Mouse (Mus musculus): ENCODE results near the gene Pecr. TPM values are rescaled to one million over a fixed set of nuclear protein-coding genes. Genes with fewer than 3 reads are reported as not detected.

The Pecr gene
- polyA plus RNA-seq, 1 experiment from 2014 or later, result 14.0 TPM

- Histone ChIP-seq H3K27me3 (ENCODE audit: control insufficient read depth, insufficient read depth, low read length) (no peaks in the 10 kb centered on the region), H3K9me3 (ENCODE audit: control insufficient read depth, low read length) (no peaks in the 10 kb centered on the region), H3K36me3 (ENCODE audit: control insufficient read depth, insufficient read depth, low read length) (no peaks in the 10 kb centered on the region), H3K9ac (ENCODE audit: low read depth, low read length) (no peak overlapping the region), H3K4me2 (replicated peaks; ENCODE audit: low read depth, low read length) (no peak overlapping the region), H3K4me1 (replicated peaks; ENCODE audit: control insufficient read depth, insufficient read depth, low read length) (no peaks in the 10 kb centered on the region), H3K4me3 (ENCODE audit: low read depth, low read length) (no peak overlapping the region), H3K27ac (ENCODE audit: low read depth, low read length) (no peak overlapping the region)
- WGBS, result 45% methylated on average over 2 of the region's 2 CpGs
- DNase-seq (ENCODE audit: low spot score), result no peak
- no peak for ATAC-seq (ENCODE audit: low FRiP score)
Measured at GRCm38 (mm10) chr1:72219116-72219515, 65.0 kb downstream of the Pecr start.

DNA sequence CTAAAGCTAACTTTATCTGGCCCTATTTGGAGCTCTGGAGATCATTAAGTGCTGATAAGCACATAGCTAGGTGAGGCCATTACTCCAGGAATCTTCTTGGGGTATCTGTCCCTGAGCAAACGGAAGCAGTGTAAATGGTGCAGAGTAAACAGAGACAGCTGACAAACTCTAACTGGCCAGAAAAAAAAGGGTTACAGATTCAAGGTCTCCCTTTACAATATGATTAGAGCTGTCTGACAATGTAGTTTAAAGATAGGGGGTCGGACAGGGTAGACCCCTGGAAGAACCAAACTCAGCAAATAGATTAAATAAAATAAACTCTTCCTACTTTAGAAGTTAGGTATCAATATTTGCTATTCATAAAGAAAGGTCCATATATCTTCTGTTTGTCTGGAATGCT is 65.5 kb downstream of the Pecr start:
- H3K4me1 ChIP-seq (replicated peaks; ENCODE audit: control insufficient read depth, insufficient read depth, low read length), result no peaks in the 10 kb centered on the region
- ATAC-seq (ENCODE audit: low FRiP score), result no peak
- no peak overlapping the region for H3K27ac ChIP-seq (ENCODE audit: low read depth, low read length)
- 80% methylated on average over 2 of the region's 2 CpGs for WGBS
- DNase-seq (ENCODE audit: low spot score), result no peak
- no peaks in the 10 kb centered on the region for H3K36me3 ChIP-seq (ENCODE audit: control insufficient read depth, insufficient read depth, low read length)
- H3K27me3 ChIP-seq (ENCODE audit: control insufficient read depth, insufficient read depth, low read length), result no peaks in the 10 kb centered on the region
- no peak overlapping the region for H3K4me3 ChIP-seq (ENCODE audit: low read depth, low read length)
- H3K4me2 ChIP-seq (replicated peaks; ENCODE audit: low read depth, low read length), result no peak overlapping the region
- H3K9ac ChIP-seq (ENCODE audit: low read depth, low read length), result no peak overlapping the region
- no peaks in the 10 kb centered on the region for H3K9me3 ChIP-seq (ENCODE audit: control insufficient read depth, low read length)

DNA sequence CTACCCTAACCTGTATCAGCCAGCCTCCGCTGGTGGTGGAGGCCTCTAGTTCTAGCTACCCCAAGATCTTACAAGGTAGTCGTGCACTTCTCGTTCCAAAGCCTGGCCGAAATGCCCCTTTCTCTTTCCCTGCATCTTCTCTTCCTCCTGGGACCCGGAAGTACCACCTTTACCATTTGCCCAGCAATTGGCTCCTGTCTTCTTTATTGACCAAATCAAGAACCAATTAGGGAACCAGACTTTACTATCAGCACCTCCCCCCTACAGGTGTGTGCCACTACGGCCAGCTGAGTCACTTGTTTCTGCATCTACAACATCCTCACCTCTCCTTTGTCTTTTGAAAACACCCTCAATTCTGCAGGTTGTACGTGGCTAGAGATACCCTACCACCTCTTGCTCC is 67.4 kb downstream of the Pecr start:
- DNase-seq (ENCODE audit: low spot score), result no peak
- no peaks in the 10 kb centered on the region for H3K27me3 ChIP-seq (ENCODE audit: control insufficient read depth, insufficient read depth, low read length)
- no peak overlapping the region for H3K4me3 ChIP-seq (ENCODE audit: low read depth, low read length)
- no peaks in the 10 kb centered on the region for H3K36me3 ChIP-seq (ENCODE audit: control insufficient read depth, insufficient read depth, low read length)
- 78% methylated on average over 7 of the region's 7 CpGs for WGBS
- H3K4me2 ChIP-seq (replicated peaks; ENCODE audit: low read depth, low read length), result no peak overlapping the region
- no peaks in the 10 kb centered on the region for H3K9me3 ChIP-seq (ENCODE audit: control insufficient read depth, low read length)
- H3K27ac ChIP-seq (ENCODE audit: low read depth, low read length), result no peak overlapping the region
- ATAC-seq (ENCODE audit: low FRiP score), result no peak
- no peaks in the 10 kb centered on the region for H3K4me1 ChIP-seq (replicated peaks; ENCODE audit: control insufficient read depth, insufficient read depth, low read length)
- H3K9ac ChIP-seq (ENCODE audit: low read depth, low read length), result no peak overlapping the region

GRCm38 (mm10) chr1:72215174-72215573 is 68.9 kb downstream of the Pecr start:
- ATAC-seq (ENCODE audit: low FRiP score), result no peak
- no peak overlapping the region for H3K9ac ChIP-seq (ENCODE audit: low read depth, low read length)
- 75% methylated on average over 4 of the region's 4 CpGs for WGBS
- no peak overlapping the region for H3K27ac ChIP-seq (ENCODE audit: low read depth, low read length)
- no peak for DNase-seq (ENCODE audit: low spot score)
- no peak overlapping the region for H3K4me3 ChIP-seq (ENCODE audit: low read depth, low read length)
- H3K9me3 ChIP-seq (ENCODE audit: control insufficient read depth, low read length), result no peaks in the 10 kb centered on the region
- H3K27me3 ChIP-seq (ENCODE audit: control insufficient read depth, insufficient read depth, low read length), result peaks cover 7% of the 10 kb centered on the region; the same call in 1 of the 2 replicates
- no peaks in the 10 kb centered on the region for H3K4me1 ChIP-seq (replicated peaks; ENCODE audit: control insufficient read depth, insufficient read depth, low read length)
- H3K36me3 ChIP-seq (ENCODE audit: control insufficient read depth, insufficient read depth, low read length), result no peaks in the 10 kb centered on the region
- no peak overlapping the region for H3K4me2 ChIP-seq (replicated peaks; ENCODE audit: low read depth, low read length)

GRCm38 (mm10) chr1:72214470-72214961 is 69.6 kb downstream of the Pecr start:
- Histone ChIP-seq H3K9ac (ENCODE audit: low read depth, low read length) (no peak overlapping the region), H3K4me1 (replicated peaks; ENCODE audit: control insufficient read depth, insufficient read depth, low read length) (no peaks in the 10 kb centered on the region), H3K36me3 (ENCODE audit: control insufficient read depth, insufficient read depth, low read length) (no peaks in the 10 kb centered on the region), H3K4me3 (ENCODE audit: low read depth, low read length) (no peak overlapping the region), H3K9me3 (ENCODE audit: control insufficient read depth, low read length) (no peaks in the 10 kb centered on the region), H3K27ac (ENCODE audit: low read depth, low read length) (no peak overlapping the region), H3K27me3 (ENCODE audit: control insufficient read depth, insufficient read depth, low read length) (peaks cover 7% of the 10 kb centered on the region; the same call in 1 of the 2 replicates), H3K4me2 (replicated peaks; ENCODE audit: low read depth, low read length) (no peak overlapping the region)
- no peak for ATAC-seq (ENCODE audit: low FRiP score)
- no peak for DNase-seq (ENCODE audit: low spot score)
- WGBS, result 63% methylated on average over 7 of the region's 7 CpGs

- no peak overlapping the region for H3K4me2 ChIP-seq (replicated peaks; ENCODE audit: low read depth, low read length)
- DNase-seq (ENCODE audit: low spot score), result no peak
- H3K9me3 ChIP-seq (ENCODE audit: control insufficient read depth, low read length), result no peaks in the 10 kb centered on the region
Measured at GRCm38 (mm10) chr1:72213954-72214353, 70.2 kb downstream of the Pecr start.

DNA sequence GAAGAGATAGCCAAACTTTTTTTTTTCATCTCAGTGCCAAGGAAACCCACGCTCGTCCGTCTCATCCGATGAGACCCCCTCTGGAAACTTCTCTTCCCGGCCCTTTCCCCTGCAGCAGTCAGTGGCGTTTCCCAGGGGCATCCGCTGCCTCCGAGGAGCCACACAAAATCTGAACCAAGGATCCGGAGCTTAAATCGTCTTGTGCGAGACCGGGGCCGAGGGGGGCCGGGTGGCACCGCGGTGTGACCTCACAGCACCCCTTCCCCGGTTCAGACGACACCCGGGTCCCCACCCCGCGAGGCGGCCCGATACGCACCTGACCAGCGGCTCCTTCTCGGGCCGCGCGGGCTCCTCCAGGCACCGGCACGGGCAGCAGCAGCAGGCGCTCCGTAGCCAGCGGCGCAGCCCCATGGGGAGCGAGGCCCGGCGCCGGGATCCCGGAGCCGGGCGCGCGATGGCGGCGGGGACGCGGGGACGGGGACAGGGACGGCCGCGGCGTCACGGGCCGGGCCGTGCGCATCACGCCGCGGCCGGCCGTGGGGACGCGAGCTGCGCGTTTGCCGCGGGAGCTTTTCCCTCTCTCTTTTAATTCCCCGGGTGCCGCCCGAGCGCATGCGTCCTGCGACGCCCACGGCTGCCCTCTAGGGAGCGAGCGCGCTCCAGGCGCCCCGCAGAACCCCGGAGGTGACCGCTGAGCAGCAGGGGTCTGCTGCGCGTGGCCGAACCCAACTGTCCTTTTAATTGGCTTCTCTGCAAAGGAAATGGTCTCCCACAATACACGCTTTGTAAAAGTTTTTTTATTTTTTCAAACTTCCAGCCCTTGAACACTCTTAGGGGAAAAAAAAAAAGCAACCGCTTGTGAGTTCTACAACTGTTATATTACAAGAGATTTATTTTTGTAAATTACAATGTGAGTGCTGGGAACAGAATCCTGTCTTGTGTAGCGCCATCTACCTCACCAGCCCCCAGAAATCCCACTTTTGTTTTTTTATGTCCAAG is 72.1 kb downstream of the Pecr start, which contains the start of gene Mreg:
Gene Mreg, minus strand, starts transcription at position 607 of the 999 bp plus-strand sequence.
- peak within 1 kb of the TSS; percentile 69 for H3K9ac ChIP-seq (ENCODE audit: low read depth, low read length)
- no peaks in the 10 kb centered on the region for H3K36me3 ChIP-seq (ENCODE audit: control insufficient read depth, insufficient read depth, low read length)
- ATAC-seq (ENCODE audit: low FRiP score) (peak; percentile 78), DNase-seq (ENCODE audit: low spot score) (peak; percentile 76)
- H3K27me3 ChIP-seq (ENCODE audit: control insufficient read depth, insufficient read depth, low read length), result peaks cover 7% of the 10 kb centered on the region; the same call in 1 of the 2 replicates
- H3K9me3 ChIP-seq (ENCODE audit: control insufficient read depth, low read length), result no peaks in the 10 kb centered on the region
- no peaks in the 10 kb centered on the region for H3K4me1 ChIP-seq (replicated peaks; ENCODE audit: control insufficient read depth, insufficient read depth, low read length)
- under 1% methylated on average over 70 of the region's 89 CpGs for WGBS
- 0 out of 2 replicates have a peak within 1 kb of the TSS, but pooled peaks have one; percentile 20 for H3K27ac ChIP-seq (ENCODE audit: low read depth, low read length)
- peak within 1 kb of the TSS; percentile 99 for H3K4me2 ChIP-seq (replicated peaks; ENCODE audit: low read depth, low read length)
- peak within 1 kb of the TSS; percentile 71 for H3K4me3 ChIP-seq (ENCODE audit: low read depth, low read length)

More at GRCm38 (mm10) chr1:72213954-72214353, 70.2 kb downstream of the Pecr start:
- no peak for ATAC-seq (ENCODE audit: low FRiP score)
- Histone ChIP-seq H3K4me3 (ENCODE audit: low read depth, low read length) (no peak overlapping the region), H3K36me3 (ENCODE audit: control insufficient read depth, insufficient read depth, low read length) (no peaks in the 10 kb centered on the region), H3K9ac (ENCODE audit: low read depth, low read length) (no peak overlapping the region), H3K27me3 (ENCODE audit: control insufficient read depth, insufficient read depth, low read length) (peaks cover 7% of the 10 kb centered on the region; the same call in 1 of the 2 replicates), H3K27ac (ENCODE audit: low read depth, low read length) (no peak overlapping the region), H3K4me1 (replicated peaks; ENCODE audit: control insufficient read depth, insufficient read depth, low read length) (no peaks in the 10 kb centered on the region)
- 86% methylated on average over 3 of the region's 3 CpGs for WGBS

GRCm38 (mm10) chr1:72210803-72211679 is 73.1 kb downstream of the Pecr start:
- peak overlapping the region; percentile 69; the same call in 1 of the 2 replicates for H3K9ac ChIP-seq (ENCODE audit: low read depth, low read length)
- ATAC-seq (ENCODE audit: low FRiP score) (no peak), DNase-seq (ENCODE audit: low spot score) (peak; percentile 28)
- H3K4me2 ChIP-seq (replicated peaks; ENCODE audit: low read depth, low read length), result peak overlapping the region; percentile 99
- H3K27ac ChIP-seq (ENCODE audit: low read depth, low read length), result no peak overlapping the region
- H3K4me1 ChIP-seq (replicated peaks; ENCODE audit: control insufficient read depth, insufficient read depth, low read length), result no peaks in the 10 kb centered on the region
- WGBS, result 27% methylated on average over 17 of the region's 17 CpGs
- H3K27me3 ChIP-seq (ENCODE audit: control insufficient read depth, insufficient read depth, low read length), result peaks cover 7% of the 10 kb centered on the region; the same call in 1 of the 2 replicates
- no peaks in the 10 kb centered on the region for H3K9me3 ChIP-seq (ENCODE audit: control insufficient read depth, low read length)
- H3K4me3 ChIP-seq (ENCODE audit: low read depth, low read length), result peak overlapping the region; percentile 71
- no peaks in the 10 kb centered on the region for H3K36me3 ChIP-seq (ENCODE audit: control insufficient read depth, insufficient read depth, low read length)
